Comparison of ENCODE assay signal across 18 mouse cellular contexts in the genomic region with DNA sequence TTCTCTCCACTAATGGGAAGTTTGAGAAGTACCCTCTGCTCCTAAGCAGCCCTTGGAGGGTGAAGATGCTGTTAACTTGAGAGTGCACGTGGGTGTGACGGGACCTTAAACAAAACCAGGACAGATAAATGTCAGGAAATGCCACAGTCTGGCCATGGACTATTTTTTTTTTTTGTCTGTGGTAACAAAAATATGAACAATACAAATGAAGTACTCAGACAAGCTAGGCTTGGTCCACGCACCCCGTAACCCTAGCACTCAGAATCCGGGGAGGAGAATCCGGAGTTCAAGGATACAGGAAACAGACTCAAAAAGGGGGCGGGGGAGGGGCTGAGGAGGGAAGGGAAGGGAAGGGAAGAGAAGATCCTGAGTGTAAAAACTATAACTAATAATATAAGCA. TPM values are rescaled to one million over a fixed set of nuclear protein-coding genes. Genes with fewer than 3 reads are reported as not detected.
"Had no signal": no experiment of that assay in that cellular context is flagged by ENCODE, and none has a peak within 500 bp of the region (broad histone marks: within the 10 kb centered on the region; RNA-seq: fewer than 3 reads in every experiment).

No protein-coding gene starts in this region.

- DNase-seq: layer of hippocampus, adult 9-11 months; liver, embryonic 13.5 days; lung, adult 2 months; retina, postnatal 1 day; right cerebral cortex, postnatal 25 days; spleen, adult 18-20 months; thymus, postnatal 25 days had no signal

- H3K4me2 ChIP-seq: liver, embryonic 13.5 days; midbrain, embryonic 13.5 days; neural tube, embryonic 13.5 days; stomach, embryonic 15.5 days had no signal

- ATAC-seq: intestine, postnatal 0 days; midbrain, embryonic 13.5 days; midbrain, embryonic 16.5 days had no signal

- H3K36me3 ChIP-seq: liver, embryonic 13.5 days; midbrain, embryonic 10.5 days; midbrain, embryonic 13.5 days; neural tube, embryonic 13.5 days; stomach, embryonic 15.5 days had no signal

- H3K9ac ChIP-seq: liver, embryonic 13.5 days; midbrain, embryonic 13.5 days; neural tube, embryonic 13.5 days; stomach, embryonic 15.5 days had no signal

- H3K27me3 ChIP-seq: liver, embryonic 13.5 days; midbrain, embryonic 13.5 days; neural tube, embryonic 13.5 days; stomach, embryonic 15.5 days had no signal

- H3K27ac ChIP-seq: layer of hippocampus, adult 2 months; left cerebral cortex, adult 2 months; liver, embryonic 13.5 days; midbrain, embryonic 10.5 days; midbrain, embryonic 13.5 days; neural tube, embryonic 13.5 days had no signal

- H3K9me3 ChIP-seq: liver, embryonic 13.5 days; megakaryocyte, embryonic 14.5 days; midbrain, embryonic 10.5 days; midbrain, embryonic 13.5 days; neural tube, embryonic 13.5 days; stomach, embryonic 15.5 days had no signal

- H3K4me3 ChIP-seq: layer of hippocampus, adult 2 months; left cerebral cortex, adult 2 months; liver, embryonic 13.5 days; megakaryocyte, embryonic 14.5 days; midbrain, embryonic 10.5 days; midbrain, embryonic 13.5 days; myocyte; neural tube, embryonic 13.5 days; stomach, embryonic 15.5 days had no signal

RNA-seq across cellular contexts. Expression of a gene that starts 56.9 kb away (rescaled TPM):
- total RNA-seq: neutrophil, adult 5-6 weeks had no signal

RNA-seq across cellular contexts. Expression of a gene that starts 56.9 kb away (rescaled TPM):
- total RNA-seq: neutrophil, adult 5-6 weeks had no signal
